Mouse (Mus musculus): ENCODE results near the gene Atg10. TPM values are rescaled to one million over a fixed set of nuclear protein-coding genes. Genes with fewer than 3 reads are reported as not detected.
A peak's percentile ranks its signal among the peaks of the same experiment; 100 is the strongest.

Atg10 gene
- polyA plus RNA-seq, 2 experiments = 5.4 to 18.3 TPM

DNA sequence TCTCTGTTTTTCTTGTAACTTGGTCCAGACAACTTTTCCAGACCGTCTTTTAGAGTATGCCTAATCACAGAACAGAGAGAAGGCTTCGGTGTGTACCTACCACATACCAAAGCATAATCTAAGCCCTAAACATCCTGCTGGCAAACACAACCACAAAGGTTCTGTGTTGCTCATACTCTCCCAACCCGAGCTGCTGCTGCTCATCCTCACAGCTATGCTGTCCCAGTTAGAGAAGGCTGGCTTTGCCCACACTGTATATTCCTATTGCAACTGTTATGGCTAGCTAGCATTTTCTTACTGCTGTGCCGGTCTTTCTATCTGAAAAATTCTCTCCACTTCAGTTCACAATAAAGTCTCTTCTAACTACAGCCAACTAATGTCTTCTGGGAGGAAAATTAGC is 254.8 kb downstream of the Atg10 start:
- DNase-seq (ENCODE audit: low spot score) (no peak), ATAC-seq (ENCODE audit: low FRiP score, low read depth) (no peak)
- no peaks in the 10 kb centered on the region for H3K27me3 ChIP-seq (ENCODE audit: control insufficient read depth, insufficient read depth, low read length)
- H3K9me3 ChIP-seq (ENCODE audit: control insufficient read depth, low read length) = no peaks in the 10 kb centered on the region
- H3K27ac ChIP-seq (replicated peaks; ENCODE audit: low read depth, low read length) = no peak overlapping the region
- no peak overlapping the region for H3K4me3 ChIP-seq (replicated peaks; ENCODE audit: low read length)
- H3K9ac ChIP-seq (ENCODE audit: low read depth, low read length, severe bottlenecking) = no peak overlapping the region
- no peaks in the 10 kb centered on the region for H3K4me1 ChIP-seq (ENCODE audit: control insufficient read depth, insufficient read depth, low read length)
- no peak overlapping the region for H3K4me2 ChIP-seq (replicated peaks; ENCODE audit: low read depth, low read length, severe bottlenecking)
- WGBS = 75% methylated on average over 4 of the region's 4 CpGs
- H3K36me3 ChIP-seq (ENCODE audit: control insufficient read depth, insufficient read depth, low read length) = no peaks in the 10 kb centered on the region
- no peak for TF ChIP-seq POLR2A (IDR thresholded peaks at IDR 0.05; ENCODE audit: borderline replicate concordance, extremely low read depth, insufficient read depth, insufficient read length)

- no peak overlapping the region for H3K4me2 ChIP-seq (replicated peaks; ENCODE audit: low read depth, low read length, severe bottlenecking)
- peak; percentile 74 for ATAC-seq (ENCODE audit: low FRiP score, low read depth)
- TF ChIP-seq POLR2A (IDR thresholded peaks at IDR 0.05; ENCODE audit: borderline replicate concordance, extremely low read depth, insufficient read depth, insufficient read length) = 0 out of 2 replicates have a peak, but pooled peaks have one; percentile 19
Observed at GRCm38 (mm10) chr13:90967422-90967821, 256.3 kb downstream of the Atg10 start.

GRCm38 (mm10) chr13:90965996-90966395 is 257.8 kb downstream of the Atg10 start:
- DNase-seq (ENCODE audit: low spot score) = no peak
- H3K4me2 ChIP-seq (replicated peaks; ENCODE audit: low read depth, low read length, severe bottlenecking) = no peak overlapping the region
- H3K9me3 ChIP-seq (ENCODE audit: control insufficient read depth, low read length) = no peaks in the 10 kb centered on the region
- no peak for TF ChIP-seq POLR2A (IDR thresholded peaks at IDR 0.05; ENCODE audit: borderline replicate concordance, extremely low read depth, insufficient read depth, insufficient read length)
- 82% methylated on average over 8 of the region's 8 CpGs for WGBS
- H3K27me3 ChIP-seq (ENCODE audit: control insufficient read depth, insufficient read depth, low read length) = no peaks in the 10 kb centered on the region
- no peak for ATAC-seq (ENCODE audit: low FRiP score, low read depth)
- H3K36me3 ChIP-seq (ENCODE audit: control insufficient read depth, insufficient read depth, low read length) = no peaks in the 10 kb centered on the region
- H3K27ac ChIP-seq (replicated peaks; ENCODE audit: low read depth, low read length) = no peak overlapping the region
- no peaks in the 10 kb centered on the region for H3K4me1 ChIP-seq (ENCODE audit: control insufficient read depth, insufficient read depth, low read length)
- no peak overlapping the region for H3K4me3 ChIP-seq (replicated peaks; ENCODE audit: low read length)
- H3K9ac ChIP-seq (ENCODE audit: low read depth, low read length, severe bottlenecking) = no peak overlapping the region

More at GRCm38 (mm10) chr13:90967422-90967821, 256.3 kb downstream of the Atg10 start:
- WGBS = 4% methylated on average over 4 of the region's 4 CpGs
- Histone ChIP-seq H3K27me3 (ENCODE audit: control insufficient read depth, insufficient read depth, low read length) (no peaks in the 10 kb centered on the region), H3K9ac (ENCODE audit: low read depth, low read length, severe bottlenecking) (no peak overlapping the region), H3K4me3 (replicated peaks; ENCODE audit: low read length) (no peak overlapping the region), H3K4me1 (ENCODE audit: control insufficient read depth, insufficient read depth, low read length) (no peaks in the 10 kb centered on the region), H3K9me3 (ENCODE audit: control insufficient read depth, low read length) (no peaks in the 10 kb centered on the region), H3K27ac (replicated peaks; ENCODE audit: low read depth, low read length) (no peak overlapping the region), H3K36me3 (ENCODE audit: control insufficient read depth, insufficient read depth, low read length) (no peaks in the 10 kb centered on the region)
- DNase-seq (ENCODE audit: low spot score) = peak; percentile 83

- Histone ChIP-seq H3K4me2 (replicated peaks; ENCODE audit: low read depth, low read length, severe bottlenecking) (no peak overlapping the region), H3K9ac (ENCODE audit: low read depth, low read length, severe bottlenecking) (no peak overlapping the region), H3K36me3 (ENCODE audit: control insufficient read depth, insufficient read depth, low read length) (no peaks in the 10 kb centered on the region), H3K4me3 (replicated peaks; ENCODE audit: low read length) (no peak overlapping the region), H3K27me3 (ENCODE audit: control insufficient read depth, insufficient read depth, low read length) (no peaks in the 10 kb centered on the region), H3K27ac (replicated peaks; ENCODE audit: low read depth, low read length) (no peak overlapping the region), H3K9me3 (ENCODE audit: control insufficient read depth, low read length) (no peaks in the 10 kb centered on the region), H3K4me1 (ENCODE audit: control insufficient read depth, insufficient read depth, low read length) (no peaks in the 10 kb centered on the region)
- 73% methylated on average over 4 of the region's 4 CpGs for WGBS
- DNase-seq (ENCODE audit: low spot score) = no peak
- no peak for ATAC-seq (ENCODE audit: low FRiP score, low read depth)
- TF ChIP-seq POLR2A (IDR thresholded peaks at IDR 0.05; ENCODE audit: borderline replicate concordance, extremely low read depth, insufficient read depth, insufficient read length) = no peak
Observed at GRCm38 (mm10) chr13:90964511-90964910, 259.3 kb downstream of the Atg10 start.

DNA sequence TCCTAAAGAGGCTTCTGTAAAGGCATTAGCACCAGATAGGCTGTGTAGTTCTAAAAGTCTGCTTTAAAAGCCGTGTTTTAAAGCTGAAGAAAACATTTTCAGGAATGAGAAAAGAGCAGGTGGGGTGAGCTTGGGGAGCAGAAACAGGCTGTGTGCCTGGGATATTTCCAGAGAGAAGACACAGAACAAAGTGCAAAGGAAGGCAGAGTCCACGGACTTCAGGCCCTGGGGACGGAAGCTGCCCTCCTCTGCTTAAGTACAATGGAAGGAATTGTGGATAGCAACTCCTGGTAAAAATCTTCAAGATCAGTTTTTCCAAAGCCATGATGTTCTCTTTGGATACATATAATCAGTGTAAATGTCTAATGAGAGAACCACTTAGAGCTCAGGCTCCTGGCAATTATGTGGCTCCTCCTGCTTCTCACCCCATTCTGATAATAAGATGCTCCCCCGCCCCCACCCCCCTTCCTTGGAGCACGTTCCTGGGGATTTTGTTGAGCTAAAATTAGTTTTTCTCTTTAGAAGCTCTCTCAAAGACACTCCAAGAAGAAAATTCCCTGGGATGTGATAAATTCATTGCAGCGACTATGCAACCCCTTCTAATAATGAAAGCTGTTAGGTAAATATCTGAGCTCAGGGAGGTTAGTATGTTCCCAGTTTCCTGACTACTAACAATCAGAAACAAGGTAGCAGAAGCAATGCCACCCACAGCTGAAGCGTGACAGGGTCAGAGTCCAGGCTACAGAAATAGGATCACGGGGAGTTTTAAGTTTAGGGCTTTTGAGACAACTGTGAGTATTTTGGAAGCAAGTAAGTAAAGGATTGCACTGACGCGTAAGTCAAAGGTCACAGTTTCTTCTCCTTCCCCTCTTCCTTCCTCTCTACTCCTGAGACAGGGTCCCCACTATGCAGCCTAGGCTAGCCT is 260.7 kb downstream of the Atg10 start:
- TF ChIP-seq POLR2A (IDR thresholded peaks at IDR 0.05; ENCODE audit: borderline replicate concordance, extremely low read depth, insufficient read depth, insufficient read length) = no peak
- H3K27ac ChIP-seq (replicated peaks; ENCODE audit: low read depth, low read length) = no peak overlapping the region
- no peak overlapping the region for H3K9ac ChIP-seq (ENCODE audit: low read depth, low read length, severe bottlenecking)
- no peak for ATAC-seq (ENCODE audit: low FRiP score, low read depth)
- no peak overlapping the region for H3K4me3 ChIP-seq (replicated peaks; ENCODE audit: low read length)
- H3K9me3 ChIP-seq (ENCODE audit: control insufficient read depth, low read length) = no peaks in the 10 kb centered on the region
- no peaks in the 10 kb centered on the region for H3K36me3 ChIP-seq (ENCODE audit: control insufficient read depth, insufficient read depth, low read length)
- no peaks in the 10 kb centered on the region for H3K27me3 ChIP-seq (ENCODE audit: control insufficient read depth, insufficient read depth, low read length)
- whole genome bisulfite sequencing = 68% methylated on average over 10 of the region's 10 CpGs
- DNase-seq (ENCODE audit: low spot score) = no peak
- H3K4me2 ChIP-seq (replicated peaks; ENCODE audit: low read depth, low read length, severe bottlenecking) = no peak overlapping the region
- no peaks in the 10 kb centered on the region for H3K4me1 ChIP-seq (ENCODE audit: control insufficient read depth, insufficient read depth, low read length)

Data from limb, embryonic 14.5 days (tissue).